Comparison of ENCODE assay signal across 1 mouse cellular context in genomic region chr7:80400571-80400970, GRCm38 (mm10).
TF ChIP-seq lines count a peak whose summit lies in the region.

No protein-coding gene starts in this region.

TF ChIP-seq in CH12.LX, 34 proteins besides CTCF, POLR2A, EP300 and RAD21 (continued from another document):
- TF ChIP-seq NELFE (IDR thresholded peaks at IDR 0.05; ENCODE audit: low read depth, low read length), result no peak
- no peak for TF ChIP-seq USF1 (IDR thresholded peaks at IDR 0.05; ENCODE audit: low read depth, low read length)
- no peak for TF ChIP-seq ZC3H11A (IDR thresholded peaks at IDR 0.05; ENCODE audit: low read depth, low read length)
- TF ChIP-seq MAFK (IDR thresholded peaks at IDR 0.05; ENCODE audit: insufficient replicate concordance, low read length), result no peak
